Mouse (Mus musculus): ENCODE data around the gene Kif24. TPM values are rescaled to one million over a fixed set of nuclear protein-coding genes. Genes with fewer than 3 reads are reported as not detected.

The Kif24 gene
- polyA plus RNA-seq, 2 experiments from 2014 or later: 2.2 to 2.5 TPM

GRCm38 (mm10) chr4:41399904-41400303 lies 64.8 kb downstream of the Kif24 start:
- ATAC-seq: no peak

- ATAC-seq: no peak
Measured at GRCm38 (mm10) chr4:41398353-41398752, 66.3 kb downstream of the Kif24 start.

- no peak for ATAC-seq
Measured at GRCm38 (mm10) chr4:41394651-41395050, 70.0 kb downstream of the Kif24 start.

- ATAC-seq: no peak
Measured at GRCm38 (mm10) chr4:41391015-41391414, 73.7 kb downstream of the Kif24 start.

- ATAC-seq: peak; percentile 52
Measured at GRCm38 (mm10) chr4:41390122-41390521, 74.6 kb downstream of the Kif24 start.

GRCm38 (mm10) chr4:41389240-41389639 lies 75.4 kb downstream of the Kif24 start:
- ATAC-seq: no peak

- no peak for ATAC-seq
Measured at GRCm38 (mm10) chr4:41388616-41389015, 76.1 kb downstream of the Kif24 start.

GRCm38 (mm10) chr4:41387755-41388469 lies 76.8 kb downstream of the Kif24 start:
- no peak for ATAC-seq

GRCm38 (mm10) chr4:41386412-41386975 lies 78.2 kb downstream of the Kif24 start:
- ATAC-seq: no peak

- no peak for ATAC-seq
Measured at GRCm38 (mm10) chr4:41381213-41381950, 83.3 kb downstream of the Kif24 start.

GRCm38 (mm10) chr4:41377567-41377966 lies 87.1 kb downstream of the Kif24 start:
- ATAC-seq: no peak

- ATAC-seq: no peak
Measured at GRCm38 (mm10) chr4:41369702-41370437, 94.8 kb downstream of the Kif24 start.

GRCm38 (mm10) chr4:41368198-41368597 lies 96.5 kb downstream of the Kif24 start:
- ATAC-seq: no peak

- ATAC-seq: no peak
Measured at GRCm38 (mm10) chr4:41361059-41361458, 103.6 kb downstream of the Kif24 start.

GRCm38 (mm10) chr4:41359358-41359757 lies 105.3 kb downstream of the Kif24 start:
- ATAC-seq: no peak

- no peak for ATAC-seq
Measured at GRCm38 (mm10) chr4:41358669-41359068, 106.0 kb downstream of the Kif24 start.

GRCm38 (mm10) chr4:41357154-41357553 lies 107.5 kb downstream of the Kif24 start:
- no peak for ATAC-seq

- ATAC-seq: no peak
Measured at GRCm38 (mm10) chr4:41353265-41353664, 111.4 kb downstream of the Kif24 start.

- no peak for ATAC-seq
Measured at GRCm38 (mm10) chr4:41352758-41353157, 111.9 kb downstream of the Kif24 start.

- ATAC-seq: peak; percentile 19
Measured at GRCm38 (mm10) chr4:41349199-41349591, 115.5 kb downstream of the Kif24 start.

- ATAC-seq: peak; percentile 92
Measured at GRCm38 (mm10) chr4:41348584-41349198, 116.0 kb downstream of the Kif24 start, which contains the start of gene Ubap1. Gene Ubap1 (plus strand): TSS chr4:41348996.

GRCm38 (mm10) chr4:41347839-41348238 lies 116.8 kb downstream of the Kif24 start:
- ATAC-seq: peak; percentile 32
